Mouse (Mus musculus): ENCODE data around the gene Olfr373.

GRCm38 (mm10) chr8:72136302-72136978 is 53.5 kb downstream of the Olfr373 start:
- TF ChIP-seq TBP (conservative IDR thresholded peaks at IDR 0.05; ENCODE audit: low read depth, low read length) (peak; percentile 89), IRF4 (IDR thresholded peaks at IDR 0.05; ENCODE audit: low read depth, low read length) (no peak), POLR2A (IDR thresholded peaks at IDR 0.05; ENCODE audit: low read depth, low read length) (peak; percentile 74), ETS1 (conservative IDR thresholded peaks at IDR 0.05; ENCODE audit: low read depth, low read length) (0 out of 2 replicates have a peak, but pooled peaks have one; percentile 52), RAD21 (IDR thresholded peaks at IDR 0.05; ENCODE audit: low read depth, low read length) (no peak), MYC (IDR thresholded peaks at IDR 0.05; ENCODE audit: low read depth, low read length) (peak; percentile 34; the same call in 1 of the 2 replicates), RCOR1 (conservative IDR thresholded peaks at IDR 0.05; ENCODE audit: low read depth, low read length) (no peak), CTCF (conservative IDR thresholded peaks at IDR 0.05 in 1 of 2, IDR thresholded peaks at IDR 0.05 in 1 of 2; ENCODE audit: low read depth in 2 of 2, low read length in 2 of 2) (no peak)
